Mouse (Mus musculus) urinary bladder, postnatal 14 days (tissue): ENCODE measurements around the gene Ggt1.
A peak's percentile ranks its signal among the peaks of the same experiment; 100 is the strongest.

ENCODE experiments used
- DNase-seq: peaks from one replicate; pipeline ENCODE4 v3.0.0; 2021; ENCODE audit warnings: low spot score

Gene Ggt1

DNA sequence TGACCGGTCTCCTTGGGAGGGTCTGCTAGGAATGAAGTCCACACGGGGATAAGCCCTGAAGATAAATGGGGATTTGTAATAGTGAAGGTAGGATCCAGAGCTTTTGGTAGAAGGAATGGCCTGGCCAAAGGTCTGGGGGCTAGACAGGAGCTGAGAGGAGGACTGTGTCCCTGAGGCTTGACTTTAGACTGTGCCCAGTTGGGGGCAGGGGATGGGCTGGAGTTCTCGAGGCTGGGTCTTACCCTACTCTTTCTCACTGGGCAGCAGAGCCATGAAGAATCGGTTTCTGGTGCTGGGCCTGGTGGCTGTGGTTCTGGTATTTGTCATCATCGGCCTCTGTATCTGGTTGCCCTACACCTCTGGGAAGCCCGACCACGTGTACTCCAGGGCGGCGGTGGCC, 12.6 kb downstream of the Ggt1 start:
- no peak for DNase-seq

DNA sequence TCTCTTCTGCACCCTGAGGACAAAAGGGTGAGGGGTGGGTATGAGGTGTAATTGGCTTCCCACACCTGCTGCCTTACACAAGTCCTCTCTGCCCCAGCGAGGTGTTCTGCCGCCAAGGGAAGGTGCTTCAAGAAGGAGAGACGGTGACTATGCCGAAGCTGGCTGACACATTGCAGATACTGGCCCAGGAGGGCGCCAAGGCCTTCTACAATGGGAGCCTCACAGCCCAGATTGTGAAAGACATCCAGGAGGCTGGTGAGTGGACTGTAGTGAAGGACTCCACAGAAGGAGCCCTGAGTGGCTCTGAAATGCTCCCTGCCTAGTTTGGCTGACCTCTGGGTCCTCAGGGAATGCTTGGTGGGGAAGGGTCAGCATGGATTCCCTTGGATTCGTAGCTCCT, 17.7 kb downstream of the Ggt1 start:
- DNase-seq: no peak

DNA sequence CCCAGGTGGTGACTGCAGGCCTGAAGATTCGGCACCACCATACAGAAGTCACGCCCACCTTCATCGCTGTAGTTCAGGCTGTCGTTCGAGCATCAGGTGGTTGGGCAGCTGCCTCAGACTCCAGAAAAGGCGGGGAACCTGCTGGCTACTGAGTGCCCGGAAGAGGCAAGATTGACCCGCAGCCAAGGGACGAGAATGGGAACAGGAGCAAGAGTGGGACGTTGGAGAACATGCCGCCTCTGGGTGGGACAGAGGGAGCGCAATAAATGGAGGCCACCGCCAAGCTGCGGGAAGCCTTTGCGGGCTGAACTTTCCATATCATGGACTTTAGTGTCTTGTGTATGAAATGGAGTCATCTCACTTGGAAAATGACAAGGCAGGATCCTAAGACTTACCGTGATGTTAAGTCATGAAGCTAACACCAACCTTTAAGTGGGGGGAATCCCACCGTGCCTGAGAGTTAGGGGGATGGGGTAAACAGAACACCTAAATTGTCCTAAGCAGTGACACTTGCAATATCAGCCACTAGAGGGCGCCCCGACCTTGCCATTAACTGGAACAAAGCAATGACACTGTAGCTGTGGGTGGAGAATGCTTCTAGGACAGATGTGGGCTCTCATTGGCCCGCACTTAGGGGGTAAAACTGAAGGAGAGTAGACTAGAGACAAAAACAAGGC, 24.6 kb downstream of the Ggt1 start:
- DNase-seq: peak; percentile 88

DNA sequence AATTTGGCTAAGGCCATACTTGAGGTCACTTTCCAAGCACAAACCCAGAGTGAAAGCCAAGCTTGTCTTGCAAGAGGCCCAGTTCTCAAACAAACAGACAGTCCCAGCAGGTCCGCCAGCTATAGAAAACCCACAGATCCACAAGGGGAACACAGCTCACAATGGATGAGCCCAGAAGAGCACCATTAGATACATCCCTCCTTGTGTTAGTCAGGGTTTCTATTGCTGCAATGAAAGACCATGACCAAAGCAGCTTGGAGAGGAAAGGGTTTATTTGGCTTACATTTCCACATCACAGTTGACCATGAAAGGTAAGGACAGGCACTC, 25.1 kb downstream of the Ggt1 start:
- no peak for DNase-seq

DNA sequence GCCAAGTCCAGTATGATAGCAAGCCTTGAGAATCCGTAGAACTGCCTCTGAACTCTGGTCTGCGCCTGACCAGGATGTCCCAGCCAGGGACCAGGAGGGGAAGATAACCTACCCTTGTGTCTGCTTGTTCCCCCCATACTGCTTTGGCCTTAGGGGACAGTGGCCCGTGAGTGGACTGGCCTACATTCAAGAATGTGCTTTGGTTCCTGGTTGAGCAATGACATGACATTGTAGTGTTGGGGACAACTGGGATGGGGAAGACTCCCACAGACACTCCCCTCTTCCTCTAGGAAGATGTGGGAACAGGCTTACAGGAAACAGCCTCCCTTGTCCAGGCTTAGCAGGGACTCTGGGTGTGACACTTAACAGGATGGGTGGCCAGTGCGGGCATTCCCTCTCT, 26.4 kb downstream of the Ggt1 start:
- DNase-seq: no peak

DNA sequence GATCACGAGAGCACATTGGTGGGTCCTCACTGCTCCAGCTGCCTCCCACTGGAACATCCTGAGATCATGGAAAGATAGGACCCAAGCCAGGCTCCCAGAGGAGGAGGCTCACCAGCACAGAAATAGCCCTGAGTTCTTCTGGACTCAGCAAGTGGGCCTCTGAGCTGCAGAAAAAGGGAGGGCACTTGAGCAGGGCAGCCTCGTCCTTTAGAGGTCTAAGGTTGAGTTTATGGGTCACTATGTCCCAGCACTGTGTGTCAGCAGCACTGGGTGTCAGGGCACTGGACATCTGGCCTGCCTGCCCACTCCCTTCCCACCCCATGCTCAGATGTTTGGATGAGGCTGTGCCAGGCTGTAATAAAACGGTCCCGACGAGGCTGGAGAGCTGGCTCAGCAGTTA, 26.9 kb downstream of the Ggt1 start:
- no peak for DNase-seq

DNA sequence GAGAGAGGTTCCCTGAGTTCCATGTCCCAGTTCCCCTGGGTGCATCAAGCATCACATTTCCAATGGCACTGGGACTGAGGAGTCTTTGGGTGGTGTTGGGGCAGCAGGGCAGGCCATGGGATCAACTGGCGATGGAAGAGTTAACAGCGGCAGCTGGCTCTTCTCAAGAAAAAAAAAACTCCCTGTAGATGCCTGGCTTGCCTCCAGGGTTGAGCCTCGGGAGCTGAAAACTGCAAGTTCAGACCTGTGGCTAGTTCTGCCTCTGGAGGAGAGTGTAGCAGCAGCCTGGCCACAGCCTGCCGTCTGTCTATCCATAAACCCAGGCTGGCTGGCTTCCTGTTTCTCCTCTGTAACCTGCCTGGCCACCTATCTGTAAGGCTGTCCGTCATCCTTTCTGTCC, 27.7 kb downstream of the Ggt1 start, which contains the start of gene Ggt5:
Ggt5 (plus strand) TSS at position 212 of the 400 bp plus-strand sequence.
- peak; percentile 81 for DNase-seq

DNA sequence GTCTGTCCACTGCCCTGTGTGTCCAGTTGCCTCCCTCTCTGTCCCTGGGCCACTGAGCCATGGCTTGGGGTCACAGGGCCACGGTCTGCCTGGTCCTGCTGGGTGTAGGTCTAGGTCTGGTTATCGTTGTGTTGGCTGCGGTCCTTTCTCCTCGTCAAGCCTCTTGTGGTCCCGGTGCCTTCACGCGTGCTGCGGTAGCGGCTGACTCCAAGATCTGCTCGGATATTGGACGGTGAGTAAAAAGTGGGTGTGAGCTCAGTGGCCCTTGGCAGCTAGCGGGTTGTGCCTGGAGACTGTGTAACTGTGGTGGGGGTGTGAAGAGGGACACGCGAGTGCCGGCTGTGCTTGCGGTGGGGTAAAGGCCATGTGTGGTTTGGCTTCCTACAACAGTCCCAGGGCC, 28.2 kb downstream of the Ggt1 start:
- DNase-seq: peak; percentile 26

DNA sequence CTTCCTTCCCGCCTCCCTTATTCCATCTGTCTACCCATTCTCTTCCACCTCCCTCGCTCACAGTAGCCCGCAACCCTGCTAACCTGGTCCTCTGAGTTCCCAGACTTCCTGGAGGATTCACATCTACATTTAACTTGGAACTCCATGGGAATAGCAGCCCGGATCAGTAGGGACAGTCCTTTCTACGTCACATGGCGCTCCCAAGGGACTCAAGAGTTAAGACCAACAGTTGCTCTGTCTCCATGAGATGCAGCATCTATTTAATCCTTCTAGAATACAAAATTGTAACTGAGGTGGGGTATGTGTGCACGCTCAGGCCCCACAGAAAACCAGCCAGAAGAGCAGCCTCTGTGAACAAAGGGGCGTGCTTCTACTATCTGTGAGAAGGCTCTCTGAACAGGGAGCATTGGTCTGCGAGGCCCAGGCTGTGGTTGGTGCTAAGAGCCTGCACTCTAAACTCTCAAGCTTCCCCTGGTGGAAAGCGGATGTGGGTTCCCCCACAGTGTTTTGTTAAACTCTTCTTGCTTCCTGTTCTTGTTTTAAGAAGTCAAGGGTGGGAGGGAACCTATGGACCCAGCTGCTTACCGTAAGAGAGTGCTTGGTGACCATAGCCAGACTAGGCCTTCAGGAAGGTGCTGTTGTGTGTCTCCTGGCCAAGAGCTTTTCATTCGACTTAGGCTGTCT, 29.9 kb downstream of the Ggt1 start:
- DNase-seq: no peak

DNA sequence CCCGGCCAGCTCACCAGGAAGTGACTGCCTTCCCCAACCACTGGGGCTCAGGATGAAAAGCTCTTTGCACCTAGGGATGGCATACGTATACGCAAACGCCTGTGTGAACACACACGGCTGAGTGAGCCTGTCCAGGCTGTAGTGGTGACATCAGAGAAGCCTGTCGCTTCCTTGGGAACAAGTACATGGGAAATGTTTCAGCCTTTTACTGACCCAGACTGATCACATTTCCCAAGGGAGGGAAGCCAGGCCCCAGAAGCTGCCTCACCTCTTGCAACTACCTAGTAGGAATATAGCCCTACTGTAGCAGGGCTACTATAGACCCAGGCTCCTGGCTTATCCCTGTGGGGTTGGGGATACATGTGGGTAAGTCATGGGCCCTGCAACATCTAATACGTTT, 31.2 kb downstream of the Ggt1 start:
- DNase-seq: no peak

DNA sequence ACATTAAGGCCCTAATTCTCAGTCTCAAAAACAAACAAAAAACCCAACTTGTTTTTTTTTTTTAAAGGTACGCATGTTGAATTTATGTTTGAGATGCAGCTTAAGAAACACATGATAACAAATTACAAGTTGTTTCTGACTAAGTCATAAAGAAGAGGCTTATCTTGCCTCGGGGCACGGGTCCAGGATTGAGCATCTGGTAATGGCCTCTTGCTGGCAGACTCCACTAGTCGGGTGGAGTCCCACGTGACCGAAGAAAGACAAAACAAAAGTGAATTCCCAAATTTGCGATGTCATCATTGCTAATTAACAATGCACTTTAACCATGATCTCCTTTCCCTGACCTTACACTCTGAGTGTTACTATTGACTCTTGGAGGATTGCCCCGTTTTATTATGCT, 34.6 kb downstream of the Ggt1 start:
- DNase-seq: peak; percentile 82

DNA sequence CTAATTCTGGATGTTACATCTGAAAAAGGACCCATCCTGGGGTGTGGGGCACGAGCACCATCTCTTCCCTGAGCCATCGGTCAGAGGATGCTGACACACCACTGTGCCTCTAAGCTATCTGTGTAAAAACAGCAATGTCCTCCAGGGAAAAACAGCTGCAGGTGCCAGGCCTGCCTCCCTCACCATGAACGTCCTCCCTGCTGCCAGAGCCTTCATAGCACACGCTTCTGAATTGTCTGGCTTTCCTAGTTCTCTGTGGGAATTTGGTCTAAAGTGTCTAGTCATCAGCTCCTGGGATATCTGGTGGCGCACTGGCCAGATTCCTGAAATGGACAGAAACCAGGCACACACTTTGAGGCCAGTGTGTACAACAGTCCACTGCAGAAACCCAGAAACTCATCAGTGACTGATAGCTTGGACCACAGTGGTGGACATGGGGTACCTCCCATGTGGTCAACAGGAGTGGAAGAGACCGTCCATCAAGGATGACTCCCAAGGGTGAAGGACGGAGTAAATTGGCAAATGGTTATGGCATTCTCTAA, 38.9 kb downstream of the Ggt1 start:
- DNase-seq: no peak

DNA sequence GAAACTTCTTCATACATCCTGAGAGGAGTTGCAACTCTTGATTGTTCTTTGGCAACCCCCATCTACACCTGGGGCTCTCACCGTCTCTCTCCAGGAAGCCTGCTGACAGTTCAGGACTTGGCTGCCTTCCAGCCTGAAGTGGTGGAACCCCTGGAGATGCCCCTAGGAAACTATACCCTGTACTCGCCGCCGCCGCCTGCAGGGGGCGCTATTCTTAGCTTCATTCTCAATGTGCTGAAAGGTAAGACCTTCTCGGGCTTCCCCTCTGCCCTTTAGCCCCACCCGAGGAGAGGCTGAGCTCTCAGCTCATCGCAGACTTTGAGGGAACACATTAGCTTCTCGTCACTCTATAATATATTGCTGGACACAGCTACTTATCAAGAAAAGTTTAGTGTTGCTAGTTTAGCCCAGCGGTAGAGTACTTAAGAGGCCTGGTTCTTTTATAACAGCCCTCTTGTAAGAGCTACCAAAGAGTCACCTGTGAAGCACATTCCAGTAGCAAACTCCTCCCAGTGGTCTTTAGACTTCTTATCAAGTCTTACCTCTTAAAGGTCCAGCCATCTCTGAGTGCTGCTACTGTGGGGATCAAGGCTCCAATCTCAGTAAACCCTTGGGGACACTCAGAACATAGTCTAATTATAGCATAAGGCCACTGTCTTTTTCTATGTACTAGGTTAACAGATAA, 43.9 kb downstream of the Ggt1 start:
- DNase-seq: no peak

DNA sequence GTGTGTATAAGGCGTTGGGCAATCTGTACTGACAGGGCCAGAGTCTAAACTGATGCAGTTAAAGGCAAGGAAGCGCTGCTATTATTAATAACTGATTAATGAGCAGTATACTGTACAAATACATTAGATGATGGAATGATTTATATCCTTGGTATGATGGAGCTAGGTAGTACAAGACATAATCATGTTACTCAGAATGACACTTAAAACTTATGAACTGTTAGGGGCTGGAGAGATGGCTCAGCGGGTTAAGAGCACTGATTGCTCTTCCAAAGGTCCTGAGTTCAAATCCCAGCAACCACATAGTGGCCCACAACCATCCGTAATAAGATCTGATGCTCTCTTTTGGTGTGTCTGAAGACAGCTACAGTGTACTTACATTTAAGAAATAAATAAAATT, 45.8 kb downstream of the Ggt1 start:
- no peak for DNase-seq

DNA sequence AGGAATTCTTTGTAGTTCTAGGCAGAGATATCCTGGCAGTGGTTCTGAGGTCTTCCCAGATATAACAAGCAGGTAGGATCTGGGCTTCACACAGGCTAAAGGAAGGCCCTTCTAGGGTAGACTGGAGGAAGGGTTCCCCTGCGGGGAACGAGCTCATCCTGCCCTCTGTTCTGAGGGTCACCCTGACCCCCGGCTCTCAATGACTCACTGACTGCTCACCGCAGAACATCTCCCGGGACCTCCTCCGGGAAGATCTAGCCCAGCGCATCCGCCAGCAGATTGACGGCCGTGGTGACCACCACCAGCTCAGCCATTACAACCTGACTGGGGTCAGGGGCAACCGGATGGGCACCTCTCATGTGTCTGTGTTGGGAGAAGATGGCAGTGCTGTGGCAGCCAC, 47.6 kb downstream of the Ggt1 start:
- no peak for DNase-seq

DNA sequence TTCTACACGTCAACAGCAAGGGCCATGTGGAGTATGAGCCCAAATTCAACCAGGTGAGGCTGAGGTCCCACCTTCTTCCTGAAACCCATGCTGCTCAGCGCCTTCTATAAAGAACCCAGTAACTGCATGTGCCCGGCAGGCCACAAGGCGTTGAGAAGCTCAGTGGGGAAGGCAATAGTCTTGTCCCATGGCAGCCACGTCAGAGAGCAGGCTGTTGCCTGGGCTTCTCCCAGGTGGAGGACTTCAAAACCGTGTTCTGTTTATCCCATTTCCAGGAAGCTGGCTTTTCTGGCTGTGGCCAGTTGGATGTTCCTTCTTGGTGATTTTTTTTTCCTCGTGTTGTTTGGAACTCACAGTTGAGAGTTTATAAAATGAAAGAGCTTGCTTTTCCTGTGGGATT, 49.1 kb downstream of the Ggt1 start:
- DNase-seq: no peak

DNA sequence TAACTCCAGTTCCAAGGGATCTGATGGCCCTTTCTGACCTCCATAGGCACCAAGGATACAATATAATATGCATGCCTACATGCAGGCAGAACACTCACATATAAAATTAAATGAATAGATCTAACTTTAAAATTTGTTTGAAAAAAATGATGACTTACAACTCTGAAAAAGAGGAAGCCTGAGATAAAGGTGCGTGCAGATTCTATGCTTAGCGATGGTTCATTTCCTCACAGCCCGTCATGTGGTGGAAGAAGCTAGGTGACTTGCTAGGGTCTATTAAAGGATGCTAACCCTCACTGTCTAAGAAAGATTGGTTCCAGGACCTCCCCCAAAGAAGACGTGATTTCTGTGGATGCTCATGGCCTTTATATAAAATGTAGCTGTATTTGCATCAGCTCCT, 54.6 kb downstream of the Ggt1 start:
- DNase-seq: no peak

DNA sequence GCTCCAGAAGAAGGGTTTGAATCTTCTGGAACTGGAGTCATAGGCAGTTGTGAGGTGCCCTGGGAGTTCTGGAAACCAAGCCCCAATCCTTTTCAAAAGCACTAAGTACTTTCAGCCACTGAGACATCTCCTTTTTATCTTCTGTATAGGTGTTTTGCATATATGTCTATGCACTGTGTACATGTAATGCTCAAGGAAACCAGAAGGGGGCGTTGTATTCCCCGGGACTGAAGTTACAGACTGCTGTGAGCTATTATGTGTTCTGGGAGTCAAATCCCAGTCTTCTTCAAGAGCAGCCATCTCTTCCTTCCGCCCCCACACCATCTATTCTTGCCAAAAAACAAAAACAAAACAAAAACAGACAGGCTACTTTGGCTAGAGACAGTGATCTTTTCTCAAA, 59.4 kb downstream of the Ggt1 start:
- DNase-seq: no peak

DNA sequence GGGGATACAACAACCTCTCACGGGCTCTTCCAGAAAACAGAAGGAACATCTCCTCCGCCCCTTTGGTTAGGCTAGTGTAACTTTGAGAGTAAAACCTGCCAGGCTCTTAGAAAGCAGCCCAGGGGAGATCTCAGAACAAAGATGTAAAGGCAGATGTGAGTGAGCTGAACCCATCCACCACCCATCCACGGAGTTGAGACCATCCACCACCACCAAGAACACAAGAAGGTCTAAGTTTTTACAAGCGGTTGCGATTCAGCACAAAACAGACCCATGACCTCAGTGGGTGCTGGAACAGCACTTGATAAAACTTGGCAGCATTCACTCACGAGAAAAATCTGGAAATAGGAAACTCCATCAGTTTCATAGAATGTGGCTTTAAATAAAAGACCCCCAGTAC, 64.5 kb downstream of the Ggt1 start:
- no peak for DNase-seq

DNA sequence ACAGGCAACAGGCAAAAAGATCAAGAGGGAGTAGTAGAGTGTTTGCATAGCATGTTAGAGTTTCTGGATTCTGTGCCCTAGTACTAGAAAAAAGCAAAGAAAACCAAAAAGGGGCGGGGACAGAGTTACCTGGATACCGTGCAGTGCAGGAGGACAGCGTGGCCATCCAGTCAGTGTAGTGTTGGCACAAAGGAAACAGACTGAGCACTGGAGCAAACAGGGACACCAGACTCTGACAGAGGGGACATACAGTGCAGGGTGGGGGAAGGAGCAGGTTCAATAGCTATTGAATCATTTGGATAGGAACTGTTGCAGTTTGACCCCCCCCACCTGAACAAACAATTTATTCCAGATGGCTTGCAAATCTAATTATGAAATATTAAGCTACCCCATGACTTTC, 65.6 kb downstream of the Ggt1 start:
- no peak for DNase-seq

DNA sequence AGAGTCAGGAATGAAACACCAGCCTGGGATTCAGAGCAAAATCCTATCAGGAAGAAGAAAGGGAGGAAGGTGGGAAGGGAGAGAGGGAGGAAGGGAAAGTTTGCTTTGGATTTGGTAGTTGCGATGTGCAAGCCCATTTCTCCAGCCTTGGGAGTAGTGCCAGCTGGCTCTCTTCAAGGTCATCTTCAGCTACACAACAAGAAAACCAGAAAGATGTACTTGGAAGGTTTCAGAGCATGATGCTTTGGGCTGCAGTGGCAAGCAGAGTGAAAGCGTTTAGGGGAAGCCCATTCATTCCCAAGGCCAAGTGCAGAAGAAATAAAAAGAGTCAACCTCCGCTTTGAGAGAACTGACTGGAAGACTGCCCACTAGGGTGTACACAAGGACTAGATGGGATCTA, 66.1 kb downstream of the Ggt1 start:
- DNase-seq: no peak

DNA sequence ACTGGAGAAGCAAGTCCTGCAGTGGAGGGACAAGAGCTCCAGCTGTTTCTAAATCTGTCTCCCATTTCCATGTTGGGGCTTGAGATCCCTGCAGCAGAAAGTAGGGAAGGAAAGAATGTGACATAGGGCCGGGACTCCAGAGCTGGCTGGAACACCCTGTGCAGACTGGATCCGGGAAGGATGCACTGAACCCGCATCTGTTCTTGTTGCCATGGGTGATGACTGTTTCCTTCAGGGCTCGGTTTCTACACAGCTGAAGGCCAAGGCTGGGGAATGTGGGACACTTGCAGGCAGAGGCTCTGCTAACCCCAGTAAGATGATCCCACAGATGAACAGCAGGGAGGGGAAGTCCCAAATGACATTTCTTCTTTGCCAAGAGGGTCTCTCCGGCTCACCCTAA, 71.2 kb downstream of the Ggt1 start:
- no peak for DNase-seq

DNA sequence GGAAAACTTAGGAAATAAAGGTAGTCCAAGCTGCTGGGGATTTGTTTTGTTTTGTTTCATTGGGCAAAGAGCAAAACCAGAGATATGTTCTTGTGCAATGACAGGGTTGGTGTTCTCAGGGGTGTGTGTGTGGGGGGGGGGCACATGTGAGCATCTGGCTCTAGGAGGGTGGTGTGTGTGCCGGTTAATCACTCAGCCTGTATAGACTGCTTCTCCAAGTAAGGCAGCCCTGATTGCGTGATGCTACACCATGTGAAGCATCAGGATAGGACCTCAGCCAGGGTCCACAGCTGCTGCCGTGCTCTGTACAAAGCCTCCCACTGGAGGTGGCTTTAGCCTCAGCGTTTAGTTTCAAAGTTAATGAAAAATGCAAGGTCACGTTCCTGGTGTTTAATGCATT, 71.6 kb downstream of the Ggt1 start:
- DNase-seq: no peak
